Mouse (Mus musculus): Measurements from ENCODE around the gene Pctp. TPM values are rescaled to one million over a fixed set of nuclear protein-coding genes. Genes with fewer than 3 reads are reported as not detected.

Pctp gene
- polyA plus RNA-seq, 1 experiment from 2014 or later: 1.9 TPM

- Histone ChIP-seq H3K9me3 (ENCODE audit: control insufficient read depth, low read length) (no peaks in the 10 kb centered on the region), H3K27ac (replicated peaks; ENCODE audit: low read depth, low read length) (no peak overlapping the region), H3K4me3 (ENCODE audit: low read depth, low read length) (peak overlapping the region; percentile 56), H3K9ac (ENCODE audit: low read depth, low read length) (peak overlapping the region; percentile 69), H3K4me1 (ENCODE audit: control insufficient read depth, insufficient read depth, low read length) (peaks cover 3% of the 10 kb centered on the region; the same call in 1 of the 2 replicates), H3K4me2 (ENCODE audit: low read depth, low read length) (peak overlapping the region; percentile 85), H3K36me3 (ENCODE audit: control insufficient read depth, insufficient read depth, low read length) (no peaks in the 10 kb centered on the region), H3K27me3 (replicated peaks; ENCODE audit: control insufficient read depth, insufficient read depth, low read length) (no peaks in the 10 kb centered on the region)
- DNase-seq (ENCODE audit: low spot score): no peak
- 15% methylated on average over 8 of the region's 8 CpGs for WGBS
- ATAC-seq (ENCODE audit: low read depth): no peak
Observed at GRCm38 (mm10) chr11:90002987-90003348, 274 bp upstream of the Pctp start.

DNA sequence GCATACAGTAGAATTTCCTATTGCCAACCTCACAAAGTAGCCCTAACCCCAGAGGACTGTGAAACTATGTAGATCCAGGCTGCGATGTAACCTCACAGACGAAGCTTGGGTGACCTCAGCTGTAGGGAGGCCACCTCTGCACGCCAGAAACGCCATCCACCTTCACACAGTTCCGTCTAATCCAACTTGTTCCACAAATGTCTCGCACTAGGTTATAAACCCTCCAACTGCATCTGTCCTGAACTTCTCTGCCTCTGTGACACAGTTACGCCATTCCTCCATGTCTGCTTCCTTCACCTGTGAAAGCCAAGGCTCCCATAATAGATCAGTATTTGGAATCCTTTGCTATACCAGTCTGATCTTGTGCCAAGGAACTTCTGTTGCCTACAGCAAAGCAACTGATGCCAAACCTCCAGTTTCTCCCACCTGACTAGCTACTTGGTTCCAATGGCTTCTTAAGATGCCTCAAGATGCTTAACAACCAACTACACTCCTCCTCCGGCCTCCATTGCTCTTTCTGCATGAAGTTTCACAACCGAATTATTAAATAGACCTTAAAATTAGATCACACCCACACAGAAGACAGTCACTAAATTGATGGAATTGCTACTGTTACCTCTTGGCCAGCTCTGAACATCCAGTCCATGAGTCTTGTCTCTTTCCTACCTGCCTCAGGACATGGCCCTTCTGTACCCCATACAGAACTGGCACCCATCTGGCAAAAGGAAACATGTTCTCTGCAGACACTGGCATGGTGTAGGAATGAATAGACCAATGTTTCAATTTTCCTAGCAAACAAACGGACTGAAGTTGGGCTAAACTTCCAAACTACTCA lies 1.1 kb downstream of the Pctp start:
- peaks cover 3% of the 10 kb centered on the region; the same call in 1 of the 2 replicates for H3K4me1 ChIP-seq (ENCODE audit: control insufficient read depth, insufficient read depth, low read length)
- DNase-seq (ENCODE audit: low spot score) (no peak), ATAC-seq (ENCODE audit: low read depth) (no peak)
- H3K27ac ChIP-seq (replicated peaks; ENCODE audit: low read depth, low read length): no peak overlapping the region
- no peaks in the 10 kb centered on the region for H3K36me3 ChIP-seq (ENCODE audit: control insufficient read depth, insufficient read depth, low read length)
- no peak overlapping the region for H3K9ac ChIP-seq (ENCODE audit: low read depth, low read length)
- no peaks in the 10 kb centered on the region for H3K9me3 ChIP-seq (ENCODE audit: control insufficient read depth, low read length)
- H3K4me3 ChIP-seq (ENCODE audit: low read depth, low read length): peak overlapping the region; percentile 56
- peak overlapping the region; percentile 85 for H3K4me2 ChIP-seq (ENCODE audit: low read depth, low read length)
- 86% methylated on average over 10 of the region's 10 CpGs for WGBS
- H3K27me3 ChIP-seq (replicated peaks; ENCODE audit: control insufficient read depth, insufficient read depth, low read length): no peaks in the 10 kb centered on the region

GRCm38 (mm10) chr11:90000666-90001065 lies 2.0 kb downstream of the Pctp start:
- Histone ChIP-seq H3K9ac (ENCODE audit: low read depth, low read length) (no peak overlapping the region), H3K4me3 (ENCODE audit: low read depth, low read length) (no peak overlapping the region), H3K4me1 (ENCODE audit: control insufficient read depth, insufficient read depth, low read length) (peaks cover 3% of the 10 kb centered on the region; the same call in 1 of the 2 replicates), H3K4me2 (ENCODE audit: low read depth, low read length) (no peak overlapping the region), H3K36me3 (ENCODE audit: control insufficient read depth, insufficient read depth, low read length) (no peaks in the 10 kb centered on the region), H3K27ac (replicated peaks; ENCODE audit: low read depth, low read length) (no peak overlapping the region), H3K9me3 (ENCODE audit: control insufficient read depth, low read length) (no peaks in the 10 kb centered on the region), H3K27me3 (replicated peaks; ENCODE audit: control insufficient read depth, insufficient read depth, low read length) (no peaks in the 10 kb centered on the region)
- WGBS: 86% methylated on average over 4 of the region's 4 CpGs
- DNase-seq (ENCODE audit: low spot score): no peak
- no peak for ATAC-seq (ENCODE audit: low read depth)

- Histone ChIP-seq H3K9ac (ENCODE audit: low read depth, low read length) (no peak overlapping the region), H3K4me1 (ENCODE audit: control insufficient read depth, insufficient read depth, low read length) (peaks cover 3% of the 10 kb centered on the region; the same call in 1 of the 2 replicates), H3K27ac (replicated peaks; ENCODE audit: low read depth, low read length) (no peak overlapping the region), H3K9me3 (ENCODE audit: control insufficient read depth, low read length) (no peaks in the 10 kb centered on the region), H3K27me3 (replicated peaks; ENCODE audit: control insufficient read depth, insufficient read depth, low read length) (no peaks in the 10 kb centered on the region), H3K36me3 (ENCODE audit: control insufficient read depth, insufficient read depth, low read length) (no peaks in the 10 kb centered on the region), H3K4me2 (ENCODE audit: low read depth, low read length) (no peak overlapping the region), H3K4me3 (ENCODE audit: low read depth, low read length) (no peak overlapping the region)
- 89% methylated on average over 18 of the region's 18 CpGs for WGBS
- no peak for ATAC-seq (ENCODE audit: low read depth)
- no peak for DNase-seq (ENCODE audit: low spot score)
Observed at GRCm38 (mm10) chr11:89998996-89999770, 3.5 kb downstream of the Pctp start.

DNA sequence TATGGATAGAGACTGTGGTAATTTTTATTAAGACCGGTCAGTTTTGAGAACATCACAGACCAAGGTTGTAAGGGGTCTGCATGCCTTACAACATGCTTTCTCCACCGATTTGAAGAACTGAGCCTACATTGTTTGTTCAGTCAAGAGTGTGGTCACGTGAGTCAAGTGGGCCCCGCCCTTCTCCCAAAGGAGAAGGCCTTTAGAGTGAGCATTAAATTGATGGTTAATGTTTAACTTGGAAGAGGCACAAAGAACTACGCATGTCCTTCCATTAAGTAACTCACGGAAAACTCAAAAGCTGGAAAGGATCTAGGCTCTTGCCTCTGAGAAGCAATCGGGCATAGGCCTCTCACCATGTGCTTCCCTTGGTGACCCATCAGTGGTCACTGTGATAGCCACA lies 5.8 kb downstream of the Pctp start:
- ATAC-seq (ENCODE audit: low read depth) (no peak), DNase-seq (ENCODE audit: low spot score) (no peak)
- Histone ChIP-seq H3K4me3 (ENCODE audit: low read depth, low read length) (no peak overlapping the region), H3K4me2 (ENCODE audit: low read depth, low read length) (no peak overlapping the region), H3K9ac (ENCODE audit: low read depth, low read length) (no peak overlapping the region), H3K4me1 (ENCODE audit: control insufficient read depth, insufficient read depth, low read length) (no peaks in the 10 kb centered on the region; the same call in 1 of the 2 replicates), H3K27me3 (replicated peaks; ENCODE audit: control insufficient read depth, insufficient read depth, low read length) (no peaks in the 10 kb centered on the region), H3K9me3 (ENCODE audit: control insufficient read depth, low read length) (no peaks in the 10 kb centered on the region), H3K36me3 (ENCODE audit: control insufficient read depth, insufficient read depth, low read length) (no peaks in the 10 kb centered on the region), H3K27ac (replicated peaks; ENCODE audit: low read depth, low read length) (no peak overlapping the region)
- 83% methylated on average over 7 of the region's 7 CpGs for WGBS

- H3K9me3 ChIP-seq (ENCODE audit: control insufficient read depth, low read length): no peaks in the 10 kb centered on the region
- DNase-seq (ENCODE audit: low spot score) (no peak), ATAC-seq (ENCODE audit: low read depth) (no peak)
- H3K36me3 ChIP-seq (ENCODE audit: control insufficient read depth, insufficient read depth, low read length): no peaks in the 10 kb centered on the region
- H3K9ac ChIP-seq (ENCODE audit: low read depth, low read length): no peak overlapping the region
- H3K27ac ChIP-seq (replicated peaks; ENCODE audit: low read depth, low read length): no peak overlapping the region
- 84% methylated on average over 4 of the region's 4 CpGs for WGBS
- H3K4me1 ChIP-seq (ENCODE audit: control insufficient read depth, insufficient read depth, low read length): no peaks in the 10 kb centered on the region; the same call in 1 of the 2 replicates
- no peak overlapping the region for H3K4me2 ChIP-seq (ENCODE audit: low read depth, low read length)
- no peak overlapping the region for H3K4me3 ChIP-seq (ENCODE audit: low read depth, low read length)
- no peaks in the 10 kb centered on the region for H3K27me3 ChIP-seq (replicated peaks; ENCODE audit: control insufficient read depth, insufficient read depth, low read length)
Observed at GRCm38 (mm10) chr11:89996406-89996805, 6.3 kb downstream of the Pctp start.

DNA sequence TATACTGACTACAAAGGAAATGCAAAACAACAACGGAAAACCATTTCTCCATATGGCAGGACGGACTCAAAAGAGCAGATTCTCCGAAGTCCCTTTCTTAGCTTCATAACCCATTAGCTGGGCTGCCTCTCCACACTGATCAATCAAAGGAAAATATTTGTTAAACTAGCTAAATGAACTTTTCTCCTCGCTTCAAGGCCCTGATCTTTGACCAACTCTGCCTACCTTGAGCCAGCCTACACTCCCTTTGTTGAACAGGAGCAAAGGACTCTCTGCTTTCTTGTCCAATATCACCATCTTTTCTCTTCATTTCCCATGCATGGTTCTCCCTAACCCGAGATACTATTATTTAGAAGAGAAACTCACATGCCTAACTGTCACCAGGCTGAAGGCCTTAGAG lies 7.1 kb downstream of the Pctp start:
- Histone ChIP-seq H3K4me1 (ENCODE audit: control insufficient read depth, insufficient read depth, low read length) (no peaks in the 10 kb centered on the region), H3K4me2 (ENCODE audit: low read depth, low read length) (no peak overlapping the region), H3K27me3 (replicated peaks; ENCODE audit: control insufficient read depth, insufficient read depth, low read length) (no peaks in the 10 kb centered on the region), H3K9ac (ENCODE audit: low read depth, low read length) (no peak overlapping the region), H3K9me3 (ENCODE audit: control insufficient read depth, low read length) (no peaks in the 10 kb centered on the region), H3K36me3 (ENCODE audit: control insufficient read depth, insufficient read depth, low read length) (no peaks in the 10 kb centered on the region), H3K4me3 (ENCODE audit: low read depth, low read length) (no peak overlapping the region), H3K27ac (replicated peaks; ENCODE audit: low read depth, low read length) (no peak overlapping the region)
- ATAC-seq (ENCODE audit: low read depth) (no peak), DNase-seq (ENCODE audit: low spot score) (no peak)
- WGBS: 86% methylated on average over 5 of the region's 5 CpGs

DNA sequence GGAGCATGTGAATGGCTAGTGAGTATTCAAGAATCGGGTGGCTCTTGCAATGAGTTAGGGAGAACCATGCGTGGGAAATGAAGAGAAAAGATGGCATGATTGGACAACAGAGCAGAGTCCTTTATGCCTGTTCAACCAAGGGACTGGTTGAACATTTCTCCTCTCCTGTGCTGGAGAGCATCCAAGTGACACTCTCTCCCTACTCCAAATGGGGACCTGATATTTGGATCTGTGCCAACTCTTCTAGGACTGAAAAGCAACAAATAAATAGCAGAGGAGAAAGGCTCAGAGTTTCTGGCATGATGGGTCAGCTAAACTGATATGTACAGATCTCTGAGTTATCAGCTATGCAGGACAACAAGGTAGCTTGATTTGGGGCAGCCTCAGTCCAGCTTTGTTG lies 8.0 kb downstream of the Pctp start:
- Histone ChIP-seq H3K27ac (replicated peaks; ENCODE audit: low read depth, low read length) (no peak overlapping the region), H3K4me1 (ENCODE audit: control insufficient read depth, insufficient read depth, low read length) (no peaks in the 10 kb centered on the region), H3K4me2 (ENCODE audit: low read depth, low read length) (no peak overlapping the region), H3K36me3 (ENCODE audit: control insufficient read depth, insufficient read depth, low read length) (no peaks in the 10 kb centered on the region), H3K4me3 (ENCODE audit: low read depth, low read length) (no peak overlapping the region), H3K27me3 (replicated peaks; ENCODE audit: control insufficient read depth, insufficient read depth, low read length) (no peaks in the 10 kb centered on the region), H3K9ac (ENCODE audit: low read depth, low read length) (no peak overlapping the region), H3K9me3 (ENCODE audit: control insufficient read depth, low read length) (no peaks in the 10 kb centered on the region)
- DNase-seq (ENCODE audit: low spot score) (no peak), ATAC-seq (ENCODE audit: low read depth) (no peak)
- 86% methylated on average over 2 of the region's 2 CpGs for WGBS
